Mouse (Mus musculus) E14TG2a.4 (cell line): ENCODE data around the gene Hmmr.

ENCODE experiments used
- CTCF ChIP-seq: conservative IDR thresholded peaks from 2 replicates; pipeline ENCODE4 v1.5.1; 2014; ENCODE audit warnings: low read length
- NANOG ChIP-seq: IDR thresholded peaks from 2 replicates; pipeline ENCODE4 v1.6.1; 2014; ENCODE audit warnings: borderline replicate concordance, low read length, mixed read lengths
- POU5F1 ChIP-seq: IDR thresholded peaks from 2 replicates; pipeline ENCODE4 v1.6.1; 2014; ENCODE audit warnings: low read length, borderline replicate concordance

DNA sequence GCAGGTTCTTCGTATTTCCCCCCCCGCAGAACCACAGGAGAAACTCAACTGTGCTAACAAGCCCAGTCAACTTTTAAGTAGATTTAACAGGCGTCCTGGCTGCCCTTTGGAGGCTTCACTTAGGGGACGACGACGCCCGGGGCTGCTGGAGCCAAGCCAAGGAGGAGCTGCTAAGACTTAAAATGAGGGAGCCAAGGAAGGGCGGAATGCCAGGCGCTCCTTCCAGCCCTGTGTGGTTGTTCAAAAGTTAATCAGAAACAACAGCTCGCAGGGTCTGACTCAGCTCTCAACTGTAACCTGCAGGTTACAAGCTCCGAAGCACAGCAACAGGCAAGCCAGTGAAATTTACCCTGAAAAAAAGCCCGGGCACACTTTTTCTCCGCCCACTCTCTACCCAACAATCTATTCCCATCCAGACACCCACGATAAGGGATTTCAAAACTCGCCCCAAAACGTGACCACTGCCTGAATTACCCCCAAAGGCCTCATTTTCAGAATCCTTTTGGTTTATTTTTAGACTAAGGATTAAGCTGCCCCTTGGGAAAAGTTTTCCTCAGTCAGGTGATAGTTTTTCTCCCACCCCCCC lies 39.8 kb downstream of the Hmmr start:
- TF ChIP-seq CTCF, result no peak
- TF ChIP-seq NANOG, result no peak
- TF ChIP-seq POU5F1, result no peak
